Mouse (Mus musculus): ENCODE measurements around the gene Lgr5. TPM values are rescaled to one million over a fixed set of nuclear protein-coding genes. Genes with fewer than 3 reads are reported as not detected.

Lgr5 gene
- total and polyA plus RNA-seq, 2 experiments: 3.4 to 3.6 TPM

DNA sequence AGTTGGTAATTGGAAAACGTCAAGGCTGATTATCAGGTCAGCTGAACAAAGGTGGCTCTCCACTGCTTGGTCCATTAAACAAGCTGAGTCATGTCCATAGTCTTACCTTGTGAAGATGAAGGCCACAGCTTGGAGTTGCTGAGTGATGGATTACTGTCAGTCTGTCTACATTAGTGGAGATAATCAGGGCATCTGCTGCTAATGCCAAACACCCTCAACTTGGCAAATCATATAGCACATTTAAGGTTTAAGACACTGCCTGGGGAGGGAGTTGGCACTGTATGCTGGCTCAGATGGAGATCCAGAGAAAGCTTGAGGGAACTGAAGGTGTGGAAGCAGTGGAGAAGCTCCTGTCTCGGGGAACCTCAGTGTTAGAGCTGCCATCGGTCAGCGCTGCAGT lies 150.3 kb downstream of the Lgr5 start:
- no peak for DNase-seq (ENCODE audit: extremely low read depth, low read depth, low spot score)
- WGBS: 92% methylated on average over 4 of the region's 4 CpGs
- H3K9ac ChIP-seq (ENCODE audit: low read depth, low read length): no peak overlapping the region
- peaks cover 18% of the 10 kb centered on the region for H3K36me3 ChIP-seq (ENCODE audit: control insufficient read depth, insufficient read depth, low read length)
- H3K4me3 ChIP-seq (ENCODE audit: insufficient read depth, low read depth, low read length): no peak overlapping the region
- H3K4me1 ChIP-seq (ENCODE audit: control insufficient read depth, insufficient read depth, low read length): no peaks in the 10 kb centered on the region
- no peak for TF ChIP-seq POLR2A (IDR thresholded peaks at IDR 0.05; ENCODE audit: extremely low read depth, insufficient read depth, low read length)
- no peak for TF ChIP-seq CTCF (IDR thresholded peaks at IDR 0.05; ENCODE audit: low read depth, low read length)
- H3K27ac ChIP-seq (replicated peaks; ENCODE audit: insufficient read depth, low read depth, low read length): no peak overlapping the region
- no peaks in the 10 kb centered on the region for H3K27me3 ChIP-seq (ENCODE audit: control insufficient read depth, insufficient read depth, low read length)
- no peaks in the 10 kb centered on the region for H3K79me2 ChIP-seq (ENCODE audit: control insufficient read depth, insufficient read depth, low read length)

DNA sequence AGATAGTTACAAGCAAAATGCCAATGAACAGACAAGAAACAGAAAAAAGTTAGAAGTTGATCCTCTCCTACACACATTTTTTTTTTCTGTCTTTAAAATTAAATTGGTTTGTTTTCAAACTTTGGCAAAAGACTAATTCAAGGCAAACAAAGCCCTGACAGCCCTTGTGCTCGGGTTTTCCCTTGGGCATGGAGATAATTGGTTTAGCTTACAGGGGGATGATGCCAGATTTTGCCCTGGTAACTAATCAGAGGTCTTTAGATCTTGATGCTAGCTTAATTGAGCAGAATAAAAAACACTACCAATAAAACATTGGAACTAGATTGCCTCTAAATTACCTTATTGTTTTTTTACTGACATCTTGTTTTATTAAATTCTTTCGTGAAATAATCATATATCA lies 162.2 kb downstream of the Lgr5 start:
- Histone ChIP-seq H3K27ac (replicated peaks; ENCODE audit: insufficient read depth, low read depth, low read length) (no peak overlapping the region), H3K79me2 (ENCODE audit: control insufficient read depth, insufficient read depth, low read length) (no peaks in the 10 kb centered on the region), H3K27me3 (ENCODE audit: control insufficient read depth, insufficient read depth, low read length) (no peaks in the 10 kb centered on the region), H3K4me3 (ENCODE audit: insufficient read depth, low read depth, low read length) (no peak overlapping the region), H3K9ac (ENCODE audit: low read depth, low read length) (no peak overlapping the region), H3K36me3 (ENCODE audit: control insufficient read depth, insufficient read depth, low read length) (peaks cover 69% of the 10 kb centered on the region), H3K4me1 (ENCODE audit: control insufficient read depth, insufficient read depth, low read length) (no peaks in the 10 kb centered on the region)
- 68% methylated on average over 2 of the region's 2 CpGs for WGBS
- DNase-seq (ENCODE audit: extremely low read depth, low read depth, low spot score): no peak
- TF ChIP-seq CTCF (IDR thresholded peaks at IDR 0.05; ENCODE audit: low read depth, low read length) (no peak), POLR2A (IDR thresholded peaks at IDR 0.05; ENCODE audit: extremely low read depth, insufficient read depth, low read length) (no peak)

DNA sequence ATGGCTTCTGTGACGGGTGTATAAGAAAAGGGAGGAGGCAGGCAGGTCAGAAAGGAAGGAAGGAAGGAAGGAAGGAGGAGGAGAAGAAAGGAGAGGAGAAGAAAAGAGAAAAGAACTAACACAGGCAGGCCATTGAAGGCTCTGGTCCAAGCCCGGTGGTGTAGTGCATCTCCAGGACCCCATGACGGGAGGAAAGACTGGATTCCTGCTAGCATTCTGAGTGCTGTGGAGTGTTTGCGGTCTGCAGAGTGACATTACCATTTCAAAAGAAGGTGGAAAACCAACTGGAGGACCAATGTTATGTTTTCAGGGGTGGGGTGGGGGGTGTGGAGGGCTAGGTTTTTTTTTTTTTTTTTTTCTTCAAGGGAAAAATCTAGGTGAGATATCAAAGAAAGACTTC lies 165.6 kb downstream of the Lgr5 start:
- Histone ChIP-seq H3K36me3 (ENCODE audit: control insufficient read depth, insufficient read depth, low read length) (peaks cover 69% of the 10 kb centered on the region), H3K79me2 (ENCODE audit: control insufficient read depth, insufficient read depth, low read length) (no peaks in the 10 kb centered on the region), H3K4me3 (ENCODE audit: insufficient read depth, low read depth, low read length) (no peak overlapping the region), H3K9ac (ENCODE audit: low read depth, low read length) (no peak overlapping the region), H3K27me3 (ENCODE audit: control insufficient read depth, insufficient read depth, low read length) (no peaks in the 10 kb centered on the region), H3K27ac (replicated peaks; ENCODE audit: insufficient read depth, low read depth, low read length) (no peak overlapping the region), H3K4me1 (ENCODE audit: control insufficient read depth, insufficient read depth, low read length) (no peaks in the 10 kb centered on the region)
- DNase-seq (ENCODE audit: extremely low read depth, low read depth, low spot score): no peak
- no peak for TF ChIP-seq POLR2A (IDR thresholded peaks at IDR 0.05; ENCODE audit: extremely low read depth, insufficient read depth, low read length)
- no peak for TF ChIP-seq CTCF (IDR thresholded peaks at IDR 0.05; ENCODE audit: low read depth, low read length)
- 94% methylated on average over 4 of the region's 4 CpGs for WGBS

DNA sequence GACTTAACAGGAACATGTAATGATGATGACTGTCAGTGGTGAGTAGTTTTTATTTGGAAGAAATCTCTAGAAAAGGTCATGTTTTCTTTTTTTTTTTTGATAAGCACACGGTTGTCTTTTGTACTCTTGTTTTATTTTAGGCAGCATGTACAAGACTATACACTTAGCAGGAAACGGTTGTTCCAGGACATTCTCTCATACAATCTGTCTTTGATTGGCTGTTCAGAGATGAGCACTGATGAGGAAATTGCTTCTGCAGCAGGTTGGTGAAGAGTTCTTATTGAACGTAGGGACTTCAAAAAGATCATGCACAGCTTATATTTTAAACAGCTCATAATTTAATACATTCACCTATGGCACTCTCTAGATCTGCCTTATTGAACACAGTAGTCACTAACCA lies 173.5 kb downstream of the Lgr5 start:
- Histone ChIP-seq H3K4me1 (ENCODE audit: control insufficient read depth, insufficient read depth, low read length) (no peaks in the 10 kb centered on the region), H3K27ac (replicated peaks; ENCODE audit: insufficient read depth, low read depth, low read length) (no peak overlapping the region), H3K79me2 (ENCODE audit: control insufficient read depth, insufficient read depth, low read length) (no peaks in the 10 kb centered on the region; the same call in 1 of the 2 replicates), H3K9ac (ENCODE audit: low read depth, low read length) (no peak overlapping the region), H3K4me3 (ENCODE audit: insufficient read depth, low read depth, low read length) (no peak overlapping the region), H3K27me3 (ENCODE audit: control insufficient read depth, insufficient read depth, low read length) (no peaks in the 10 kb centered on the region), H3K36me3 (ENCODE audit: control insufficient read depth, insufficient read depth, low read length) (peaks cover 73% of the 10 kb centered on the region)
- TF ChIP-seq CTCF (IDR thresholded peaks at IDR 0.05; ENCODE audit: low read depth, low read length): no peak
- TF ChIP-seq POLR2A (IDR thresholded peaks at IDR 0.05; ENCODE audit: extremely low read depth, insufficient read depth, low read length): no peak
- WGBS: 74% methylated on average over 3 of the region's 3 CpGs
- no peak for DNase-seq (ENCODE audit: extremely low read depth, low read depth, low spot score)

DNA sequence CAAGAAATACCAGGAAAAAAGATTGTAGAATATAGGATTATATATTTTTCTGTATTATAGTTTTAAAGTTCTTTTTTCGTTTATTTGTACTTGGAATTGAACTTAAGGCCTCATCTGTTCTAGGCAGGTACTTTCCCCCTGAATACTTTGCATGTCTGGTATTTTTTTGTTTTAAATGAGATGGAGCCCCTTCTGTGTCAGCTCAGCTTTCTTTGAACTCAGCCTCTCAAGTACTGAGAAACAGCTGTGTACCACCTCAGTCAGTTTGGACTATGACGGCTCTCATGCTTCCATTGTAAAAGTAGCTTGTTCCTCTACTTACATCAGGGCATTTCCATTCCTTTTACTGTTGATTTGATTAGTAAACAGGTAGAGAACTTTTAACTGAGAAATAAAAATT lies 174.1 kb downstream of the Lgr5 start:
- no peak overlapping the region for H3K27ac ChIP-seq (replicated peaks; ENCODE audit: insufficient read depth, low read depth, low read length)
- H3K4me3 ChIP-seq (ENCODE audit: insufficient read depth, low read depth, low read length): no peak overlapping the region
- H3K27me3 ChIP-seq (ENCODE audit: control insufficient read depth, insufficient read depth, low read length): no peaks in the 10 kb centered on the region
- no peak overlapping the region for H3K9ac ChIP-seq (ENCODE audit: low read depth, low read length)
- peaks cover 72% of the 10 kb centered on the region for H3K36me3 ChIP-seq (ENCODE audit: control insufficient read depth, insufficient read depth, low read length)
- DNase-seq (ENCODE audit: extremely low read depth, low read depth, low spot score): no peak
- H3K4me1 ChIP-seq (ENCODE audit: control insufficient read depth, insufficient read depth, low read length): no peaks in the 10 kb centered on the region
- H3K79me2 ChIP-seq (ENCODE audit: control insufficient read depth, insufficient read depth, low read length): no peaks in the 10 kb centered on the region; the same call in 1 of the 2 replicates
- no peak for TF ChIP-seq CTCF (IDR thresholded peaks at IDR 0.05; ENCODE audit: low read depth, low read length)
- no peak for TF ChIP-seq POLR2A (IDR thresholded peaks at IDR 0.05; ENCODE audit: extremely low read depth, insufficient read depth, low read length)
- WGBS: 94% methylated on average over 2 of the region's 2 CpGs

DNA sequence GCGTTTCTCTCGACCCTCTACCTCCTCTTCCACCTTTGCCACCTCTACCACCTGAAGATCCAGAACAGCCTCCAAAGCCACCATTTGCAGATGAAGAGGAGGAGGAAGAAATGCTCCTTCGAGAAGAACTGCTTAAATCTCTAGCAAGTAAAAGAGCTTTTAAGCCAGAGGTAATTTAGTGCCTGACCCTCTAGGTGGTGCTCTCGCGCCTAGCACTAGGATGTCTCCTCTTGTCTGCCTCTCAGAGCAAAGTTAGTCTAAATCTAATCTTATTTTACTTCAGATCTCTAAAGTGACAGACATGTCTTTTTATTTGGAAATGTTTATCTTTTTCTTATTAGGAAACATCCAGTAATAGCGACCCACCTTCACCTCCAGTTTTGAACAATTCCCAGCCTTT lies 181.2 kb downstream of the Lgr5 start:
- 76% methylated on average over 6 of the region's 6 CpGs for WGBS
- Histone ChIP-seq H3K27ac (replicated peaks; ENCODE audit: insufficient read depth, low read depth, low read length) (no peak overlapping the region), H3K4me1 (ENCODE audit: control insufficient read depth, insufficient read depth, low read length) (no peaks in the 10 kb centered on the region), H3K27me3 (ENCODE audit: control insufficient read depth, insufficient read depth, low read length) (no peaks in the 10 kb centered on the region), H3K79me2 (ENCODE audit: control insufficient read depth, insufficient read depth, low read length) (no peaks in the 10 kb centered on the region; the same call in 1 of the 2 replicates), H3K9ac (ENCODE audit: low read depth, low read length) (no peak overlapping the region), H3K4me3 (ENCODE audit: insufficient read depth, low read depth, low read length) (no peak overlapping the region), H3K36me3 (ENCODE audit: control insufficient read depth, insufficient read depth, low read length) (peaks cover 67% of the 10 kb centered on the region)
- DNase-seq (ENCODE audit: extremely low read depth, low read depth, low spot score): peak; percentile 30
- no peak for TF ChIP-seq POLR2A (IDR thresholded peaks at IDR 0.05; ENCODE audit: extremely low read depth, insufficient read depth, low read length)
- peak; percentile 58; the same call in 1 of the 2 replicates for TF ChIP-seq CTCF (IDR thresholded peaks at IDR 0.05; ENCODE audit: low read depth, low read length)

Other genes with a start within 250 kb of the Lgr5 start
- 30.8 and 36.7 TPM in 2 replicates for gene Tmem19, start 225.3 kb downstream of the Lgr5 start, total RNA-seq (2014; rRNA removed)
- gene Tmem19, start 225.3 kb downstream of the Lgr5 start, polyA plus RNA-seq (2012; rRNA removed): 41.8 and 47.4 TPM in 2 replicates
- 6.6 and 8.7 TPM in 2 replicates for gene Thap2, start 203.3 kb downstream of the Lgr5 start, total RNA-seq (2014; rRNA removed)
- gene Thap2, start 203.3 kb downstream of the Lgr5 start, polyA plus RNA-seq (2012; rRNA removed): 2.5 and 3.8 TPM in 2 replicates
- gene Zfc3h1, start 202.8 kb downstream of the Lgr5 start, total RNA-seq (2014; rRNA removed): 28.3 and 31.6 TPM in 2 replicates
- gene Zfc3h1, start 202.8 kb downstream of the Lgr5 start, polyA plus RNA-seq (2012; rRNA removed): 6.0 and 7.9 TPM in 2 replicates
- not detected in 2 replicates for gene A930009A15Rik, start 17.8 kb downstream of the Lgr5 start, total RNA-seq (2014; rRNA removed)
- gene A930009A15Rik, start 17.8 kb downstream of the Lgr5 start, polyA plus RNA-seq (2012; rRNA removed): not detected in 2 replicates
- 1.6 and 1.9 TPM in 2 replicates for gene Tspan8, start 229.1 kb upstream of the Lgr5 start, total RNA-seq (2014; rRNA removed)
- gene Tspan8, start 229.1 kb upstream of the Lgr5 start, polyA plus RNA-seq (2012; rRNA removed): 0.20 and 0.31 TPM in 2 replicates

All from liver, adult 2 months (tissue).